Mouse (Mus musculus): ENCODE results near the gene Cda. TPM values are rescaled to one million over a fixed set of nuclear protein-coding genes. Genes with fewer than 3 reads are reported as not detected.

The Cda gene
- polyA plus RNA-seq, 1 experiment from 2014 or later, result not detected

DNA sequence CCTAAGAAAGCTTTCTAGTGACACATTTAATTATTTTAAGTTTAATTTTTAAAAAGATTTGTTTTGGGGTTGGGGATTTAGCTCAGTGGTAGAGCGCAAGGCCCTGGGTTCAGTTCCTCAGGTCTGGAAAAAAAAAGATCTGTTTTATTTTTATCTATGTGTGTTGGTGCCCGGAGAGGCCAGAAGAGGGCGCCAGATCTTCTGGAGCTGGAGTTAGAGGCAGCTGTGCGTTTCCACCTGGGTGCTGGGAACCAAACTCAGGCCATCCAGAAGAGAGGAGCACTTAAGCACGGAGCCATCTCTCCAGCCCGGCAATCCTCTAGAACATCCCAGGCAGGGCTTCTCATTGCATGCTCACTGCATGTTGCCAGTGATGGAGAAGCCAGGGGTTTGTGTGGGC, 51.4 kb downstream of the Cda start:
- WGBS (ENCODE audit: missing documents), result 94% methylated on average over 4 of the region's 6 CpGs
- Histone ChIP-seq H3K27ac (no peak overlapping the region), H3K36me3 (ENCODE audit: inconsistent target) (peaks cover 56% of the 10 kb centered on the region), H3K79me2 (ENCODE audit: inconsistent target) (no peaks in the 10 kb centered on the region), H3K4me3 (ENCODE audit: inconsistent target) (no peak overlapping the region)

DNA sequence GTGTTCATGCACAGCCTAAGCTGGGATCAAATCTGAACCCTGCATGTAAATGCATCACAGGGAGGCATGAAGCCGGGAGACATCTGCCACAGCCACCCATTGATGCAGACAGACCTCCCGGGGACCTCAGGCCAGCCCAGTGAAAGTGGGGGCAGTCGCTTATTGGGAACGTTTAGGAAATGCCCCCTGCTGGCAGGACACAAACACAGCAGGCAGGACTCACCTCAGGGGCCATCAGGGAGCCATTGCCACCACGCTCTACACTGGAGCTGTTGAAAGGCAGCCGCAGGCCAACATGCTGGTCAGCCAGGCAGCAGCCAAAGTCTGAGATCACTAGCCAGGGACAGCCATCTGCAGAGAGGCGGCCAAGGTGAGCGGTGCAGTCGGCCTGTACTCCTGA, 52.0 kb downstream of the Cda start:
- Histone ChIP-seq H3K4me3 (ENCODE audit: inconsistent target) (no peak overlapping the region), H3K79me2 (ENCODE audit: inconsistent target) (no peaks in the 10 kb centered on the region), H3K27ac (no peak overlapping the region), H3K36me3 (ENCODE audit: inconsistent target) (peaks cover 62% of the 10 kb centered on the region)
- 81% methylated on average over 9 of the region's 9 CpGs for WGBS (ENCODE audit: missing documents)

DNA sequence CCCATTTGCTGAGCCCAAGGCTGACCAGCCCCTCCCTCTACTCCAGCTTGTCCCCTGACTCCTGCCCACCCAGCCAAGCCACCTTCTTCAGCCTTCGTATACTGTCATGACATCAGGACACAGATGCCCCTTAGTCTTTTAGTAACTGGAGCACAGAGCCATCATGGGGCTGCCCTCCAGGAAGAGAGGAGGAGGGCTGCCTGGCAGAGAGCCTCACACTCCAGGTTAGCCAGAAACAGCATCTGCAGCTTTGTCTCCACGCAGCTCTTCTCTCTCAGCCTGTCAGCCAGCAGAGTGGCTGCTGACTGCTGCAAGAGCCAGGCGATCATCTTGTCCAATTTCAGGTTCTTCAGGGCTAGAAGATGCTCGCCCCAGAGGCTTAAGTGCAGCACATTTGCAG, 54.0 kb downstream of the Cda start:
- no peaks in the 10 kb centered on the region for H3K79me2 ChIP-seq (ENCODE audit: inconsistent target)
- 92% methylated on average over 4 of the region's 4 CpGs for WGBS (ENCODE audit: missing documents)
- H3K36me3 ChIP-seq (ENCODE audit: inconsistent target), result peaks cover 74% of the 10 kb centered on the region
- no peak overlapping the region for H3K27ac ChIP-seq
- no peak overlapping the region for H3K4me3 ChIP-seq (ENCODE audit: inconsistent target)

DNA sequence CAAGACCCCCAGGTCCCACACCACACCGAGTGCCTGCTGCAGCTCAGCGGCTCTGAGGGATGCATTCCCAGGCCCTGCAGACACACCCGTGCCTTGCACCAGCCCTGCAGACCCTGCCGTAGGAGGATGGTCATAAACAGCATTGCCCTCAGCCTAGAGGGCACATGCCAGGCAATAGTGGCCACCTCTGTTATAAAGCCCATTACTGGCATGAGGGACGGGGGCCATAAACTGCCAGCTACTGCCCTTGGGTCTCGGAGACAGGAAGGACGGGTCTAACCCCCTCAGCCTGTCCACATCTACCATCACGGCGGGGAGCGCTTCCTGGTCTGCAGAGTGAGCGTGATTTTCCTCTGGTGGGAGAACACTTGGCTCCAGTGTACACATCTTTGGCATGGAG, 54.8 kb downstream of the Cda start:
- Histone ChIP-seq H3K27ac (no peak overlapping the region), H3K79me2 (ENCODE audit: inconsistent target) (peaks cover 4% of the 10 kb centered on the region; the same call in 1 of the 2 replicates), H3K4me3 (ENCODE audit: inconsistent target) (no peak overlapping the region), H3K36me3 (ENCODE audit: inconsistent target) (peaks cover 77% of the 10 kb centered on the region)
- WGBS (ENCODE audit: missing documents), result 95% methylated on average over 11 of the region's 11 CpGs

DNA sequence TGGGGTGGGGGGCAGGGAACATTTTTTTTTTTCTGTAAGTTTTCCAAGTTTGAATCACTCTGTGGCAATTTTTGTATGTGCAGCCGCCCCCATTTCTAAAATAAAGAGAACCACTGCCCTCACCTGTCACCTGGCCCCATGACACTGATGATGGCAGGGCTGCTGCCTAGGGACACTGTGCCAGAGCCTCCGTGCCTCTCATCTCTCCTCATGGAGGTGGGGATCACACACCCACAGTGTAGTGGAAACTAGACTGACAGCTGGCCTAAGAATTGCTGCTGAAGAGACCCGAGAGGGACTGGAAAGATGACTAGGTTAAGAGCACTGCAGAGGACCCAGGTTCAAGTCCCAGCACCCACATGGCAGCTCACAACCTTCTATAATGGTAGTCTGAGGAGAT, 55.7 kb downstream of the Cda start:
- Histone ChIP-seq H3K79me2 (ENCODE audit: inconsistent target) (peaks cover 13% of the 10 kb centered on the region), H3K4me3 (ENCODE audit: inconsistent target) (no peak overlapping the region), H3K27ac (no peak overlapping the region), H3K36me3 (ENCODE audit: inconsistent target) (peaks cover 71% of the 10 kb centered on the region)
- WGBS (ENCODE audit: missing documents), result 92% methylated on average over 3 of the region's 3 CpGs

DNA sequence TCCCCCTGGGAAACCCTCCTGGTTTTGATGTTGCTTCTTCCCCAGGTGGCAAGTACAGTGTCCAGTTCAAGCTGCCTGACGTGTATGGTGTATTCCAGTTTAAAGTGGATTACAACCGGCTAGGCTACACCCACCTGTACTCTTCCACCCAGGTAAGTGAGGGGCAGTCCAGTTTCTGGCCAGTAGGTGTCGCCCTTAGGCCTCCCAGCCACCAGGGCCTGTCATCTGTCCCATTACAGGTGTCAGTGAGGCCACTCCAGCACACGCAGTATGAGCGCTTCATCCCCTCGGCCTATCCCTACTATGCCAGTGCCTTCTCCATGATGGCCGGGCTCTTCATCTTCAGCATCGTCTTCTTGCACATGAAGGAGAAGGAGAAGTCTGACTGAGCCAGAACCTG, 56.2 kb downstream of the Cda start:
- Histone ChIP-seq H3K27ac (no peak overlapping the region), H3K79me2 (ENCODE audit: inconsistent target) (peaks cover 18% of the 10 kb centered on the region), H3K36me3 (ENCODE audit: inconsistent target) (peaks cover 66% of the 10 kb centered on the region), H3K4me3 (ENCODE audit: inconsistent target) (no peak overlapping the region)
- 81% methylated on average over 8 of the region's 8 CpGs for WGBS (ENCODE audit: missing documents)

DNA sequence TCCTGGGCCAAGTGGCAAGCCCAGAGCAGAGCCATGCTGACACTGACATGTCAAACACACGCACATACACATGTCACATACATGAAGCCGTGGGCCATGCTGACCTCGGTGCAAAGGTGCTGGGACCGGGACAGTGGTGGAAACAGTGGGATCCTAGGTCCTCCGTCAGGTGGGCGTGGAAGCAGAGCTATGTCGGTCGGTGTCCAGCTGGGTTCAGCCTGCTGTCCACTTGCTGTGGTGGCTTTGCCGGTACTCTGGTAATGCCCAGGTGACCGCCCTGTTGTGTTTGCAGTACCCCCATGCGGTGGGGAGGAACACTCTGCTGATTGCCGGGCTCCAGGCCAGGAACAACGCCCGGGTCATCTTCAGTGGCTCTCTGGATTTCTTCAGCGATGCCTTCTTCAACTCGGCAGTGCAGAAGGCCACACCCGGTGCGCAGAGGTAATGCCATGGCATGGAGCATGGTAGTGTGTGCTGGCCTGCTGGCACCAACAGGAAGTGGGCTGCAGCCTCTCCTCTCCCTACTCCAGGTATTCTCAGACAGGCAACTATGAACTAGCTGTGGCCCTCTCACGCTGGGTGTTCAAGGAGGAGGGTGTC, 57.4 kb downstream of the Cda start:
- Histone ChIP-seq H3K79me2 (ENCODE audit: inconsistent target) (peaks cover 30% of the 10 kb centered on the region), H3K4me3 (ENCODE audit: inconsistent target) (no peak overlapping the region), H3K27ac (no peak overlapping the region), H3K36me3 (ENCODE audit: inconsistent target) (peaks cover 61% of the 10 kb centered on the region)
- WGBS (ENCODE audit: missing documents), result 97% methylated on average over 17 of the region's 19 CpGs

GRCm38 (mm10) chr4:138307739-138308138, 60.1 kb downstream of the Cda start:
- Histone ChIP-seq H3K79me2 (ENCODE audit: inconsistent target) (peaks cover 36% of the 10 kb centered on the region), H3K36me3 (ENCODE audit: inconsistent target) (peaks cover 34% of the 10 kb centered on the region), H3K27ac (no peak overlapping the region), H3K4me3 (ENCODE audit: inconsistent target) (no peak overlapping the region)
- WGBS (ENCODE audit: missing documents), result 73% methylated on average over 12 of the region's 12 CpGs

DNA sequence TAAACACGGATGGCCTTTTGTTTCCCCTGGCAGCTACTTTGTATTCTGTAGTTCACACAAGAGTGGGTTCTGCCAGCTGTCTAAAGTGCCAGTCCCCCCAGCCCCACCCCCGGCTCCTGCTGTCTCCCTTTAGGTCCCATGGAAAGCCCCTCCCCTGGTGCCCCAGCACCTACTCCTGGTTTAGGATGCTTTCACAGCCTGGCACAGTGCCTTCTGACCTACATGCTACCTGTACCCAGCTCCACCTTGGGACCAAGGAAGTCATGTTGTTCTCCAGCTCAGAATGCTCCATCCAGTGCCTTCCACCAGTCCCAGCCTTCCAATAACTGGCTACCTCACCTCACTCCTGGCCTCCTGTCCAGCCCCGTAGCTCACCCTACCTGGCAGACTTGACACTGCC, 60.8 kb downstream of the Cda start:
- H3K4me3 ChIP-seq (ENCODE audit: inconsistent target), result no peak overlapping the region
- peaks cover 27% of the 10 kb centered on the region for H3K36me3 ChIP-seq (ENCODE audit: inconsistent target)
- H3K27ac ChIP-seq, result no peak overlapping the region
- H3K79me2 ChIP-seq (ENCODE audit: inconsistent target), result peaks cover 36% of the 10 kb centered on the region
- WGBS (ENCODE audit: missing documents), result 88% methylated on average over 3 of the region's 3 CpGs

DNA sequence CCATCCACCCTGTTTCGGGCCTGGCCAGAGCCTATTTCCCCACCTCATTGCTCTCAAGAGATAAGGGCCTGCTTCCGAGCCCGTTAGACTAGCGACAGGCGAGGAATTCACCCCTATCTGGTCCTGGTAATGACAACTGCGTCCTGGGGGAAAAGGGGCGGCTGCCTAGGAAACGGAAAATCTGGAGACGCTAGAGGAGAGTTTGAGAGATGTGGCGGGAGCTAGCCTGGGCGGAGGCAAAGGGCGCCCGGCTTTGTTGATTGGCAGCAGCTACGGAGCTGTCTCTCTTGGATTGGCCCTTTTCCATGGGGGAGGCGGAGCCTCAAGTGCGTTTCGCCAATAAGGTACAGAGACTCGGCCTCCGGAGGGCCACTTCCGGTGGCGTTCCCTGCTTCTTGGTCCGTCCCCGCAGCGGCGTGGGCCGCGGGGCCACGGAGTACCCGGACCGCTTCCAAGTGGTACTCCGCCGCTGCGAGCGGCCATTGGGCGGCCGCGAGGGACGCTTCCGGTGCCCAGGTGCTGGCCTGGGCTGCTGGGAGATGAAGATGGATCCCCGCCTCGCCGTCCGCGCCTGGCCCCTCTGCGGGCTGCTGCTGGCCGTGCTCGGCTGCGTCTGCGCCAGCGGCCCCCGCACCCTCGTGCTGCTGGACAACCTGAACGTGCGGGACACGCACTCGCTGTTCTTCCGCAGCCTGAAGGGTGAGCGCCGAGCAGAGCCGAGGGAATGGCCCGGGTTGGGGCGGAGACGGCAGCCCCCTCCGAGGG, 63.3 kb downstream of the Cda start, which contains the start of gene Ddost:
Gene Ddost (plus strand): TSS at position 391 of the 765 bp plus-strand sequence.
- peak within 1 kb of the TSS; percentile 34 for H3K27ac ChIP-seq
- H3K79me2 ChIP-seq (ENCODE audit: inconsistent target), result peaks cover 36% of the 10 kb centered on the region
- H3K4me3 ChIP-seq (ENCODE audit: inconsistent target), result peak within 1 kb of the TSS; percentile 82
- H3K36me3 ChIP-seq (ENCODE audit: inconsistent target), result 0 out of 2 replicates have a peak, but pooled peaks cover 6% of the 10 kb centered on the region
- under 1% methylated on average over 64 of the region's 64 CpGs for WGBS (ENCODE audit: missing documents)

DNA sequence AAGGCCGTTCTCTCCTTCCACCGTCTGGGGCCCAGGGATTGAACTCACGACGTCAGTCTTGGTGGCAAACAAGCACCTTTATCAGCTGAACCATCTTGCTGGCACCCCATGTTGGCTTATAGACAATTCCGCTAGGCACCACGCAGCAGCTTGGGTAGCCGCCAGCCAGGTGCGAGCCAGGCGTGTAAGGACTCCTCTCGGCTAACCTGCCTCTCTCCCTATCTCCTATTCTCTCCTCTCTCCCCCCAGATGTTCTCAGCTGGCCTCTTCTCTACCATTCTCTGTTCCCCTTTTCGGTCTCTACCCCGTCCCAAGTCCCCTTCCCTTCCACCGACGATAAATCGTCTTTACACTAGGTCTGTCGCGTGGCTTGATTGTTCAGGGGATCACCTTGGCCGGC, 64.0 kb downstream of the Cda start:
- Histone ChIP-seq H3K79me2 (ENCODE audit: inconsistent target) (peaks cover 36% of the 10 kb centered on the region), H3K4me3 (ENCODE audit: inconsistent target) (peak overlapping the region; percentile 82), H3K36me3 (ENCODE audit: inconsistent target) (0 out of 2 replicates have a peak, but pooled peaks cover 2% of the 10 kb centered on the region), H3K27ac (peak overlapping the region; percentile 34)
- 7% methylated on average over 18 of the region's 18 CpGs for WGBS (ENCODE audit: missing documents)

DNA sequence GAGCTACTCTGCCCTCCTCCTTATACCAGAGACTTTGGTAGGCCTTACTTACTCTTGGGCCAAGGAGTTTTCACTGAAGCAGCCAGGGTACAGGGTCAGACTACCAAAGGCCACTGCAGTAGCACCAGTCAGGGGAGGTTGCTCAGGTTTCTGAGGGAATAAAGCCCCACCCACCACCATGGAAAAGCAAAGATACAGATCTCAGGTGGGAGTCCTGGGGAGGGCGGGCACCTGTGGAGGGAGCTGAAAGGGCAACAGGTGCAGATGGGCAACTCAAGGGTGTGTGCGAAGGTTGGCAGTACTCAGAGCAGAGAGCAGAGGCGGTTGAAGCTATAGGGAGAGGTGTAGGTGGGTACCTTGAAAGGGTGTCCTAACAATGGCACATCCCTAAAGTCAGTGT, 64.8 kb downstream of the Cda start:
- Histone ChIP-seq H3K36me3 (ENCODE audit: inconsistent target) (no peaks in the 10 kb centered on the region), H3K4me3 (ENCODE audit: inconsistent target) (no peak overlapping the region), H3K27ac (no peak overlapping the region), H3K79me2 (ENCODE audit: inconsistent target) (peaks cover 32% of the 10 kb centered on the region)
- WGBS (ENCODE audit: missing documents), result 97% methylated on average over 3 of the region's 3 CpGs

GRCm38 (mm10) chr4:138301271-138301780, 66.5 kb downstream of the Cda start:
- Histone ChIP-seq H3K27ac (no peak overlapping the region), H3K36me3 (ENCODE audit: inconsistent target) (no peaks in the 10 kb centered on the region), H3K79me2 (ENCODE audit: inconsistent target) (peaks cover 15% of the 10 kb centered on the region), H3K4me3 (ENCODE audit: inconsistent target) (no peak overlapping the region)
- 95% methylated on average over 10 of the region's 10 CpGs for WGBS (ENCODE audit: missing documents)

GRCm38 (mm10) chr4:138293949-138294550, 73.7 kb downstream of the Cda start:
- H3K79me2 ChIP-seq (ENCODE audit: inconsistent target), result no peaks in the 10 kb centered on the region
- WGBS (ENCODE audit: missing documents), result 93% methylated on average over 6 of the region's 14 CpGs
- no peaks in the 10 kb centered on the region for H3K36me3 ChIP-seq (ENCODE audit: inconsistent target)
- no peak overlapping the region for H3K4me3 ChIP-seq (ENCODE audit: inconsistent target)
- no peak overlapping the region for H3K27ac ChIP-seq

Data from macrophage (primary cell).